Mouse (Mus musculus) kidney, postnatal 0 days (tissue): ENCODE results near the gene 4930548H24Rik. TPM values are rescaled to one million over a fixed set of nuclear protein-coding genes. Genes with fewer than 3 reads are reported as not detected.

ENCODE experiments used
- ATAC-seq: fragments of 200-750 bp; cut with Nextera tagmentation; replicated peaks from 2 replicates; pipeline ENCODE4 v1.8.0; 2017; ENCODE audit warnings: low read depth, moderate number of reproducible peaks, moderate TSS enrichment, moderate library complexity; ENCODE audit not compliant: low FRiP score
- DNase-seq: peaks from one replicate; pipeline ENCODE4 v3.0.0-alpha.2; 2016; ENCODE audit warnings: low spot score
- H3K27ac ChIP-seq: fragments of 300-500 bp; sonication (generic); 2 replicates; pipeline ENCODE4 v1.5.1; 2014; ENCODE audit warnings: mild to moderate bottlenecking
- H3K27me3 ChIP-seq: fragments of 300-500 bp; sonication (generic); 2 replicates; pipeline ENCODE4 v1.6.1; 2014; ENCODE audit warnings: low read length, mixed read lengths; ENCODE audit not compliant: insufficient read depth
- H3K36me3 ChIP-seq: fragments of 300-500 bp; sonication (generic); 2 replicates; pipeline ENCODE4 v1.6.1; 2014; ENCODE audit warnings: low read length, mixed read lengths; ENCODE audit not compliant: insufficient read depth
- H3K4me1 ChIP-seq: fragments of 300-500 bp; sonication (generic); replicated peaks from 2 replicates; pipeline ENCODE4 v1.6.1; 2014; ENCODE audit warnings: antibody characterized with exemption, low read length, mixed read lengths; ENCODE audit not compliant: insufficient read depth
- H3K4me2 ChIP-seq: fragments of 300-500 bp; sonication (generic); 2 replicates; pipeline ENCODE4 v1.6.1; 2014; ENCODE audit warnings: mild to moderate bottlenecking, low read length, moderate library complexity, mixed read lengths
- H3K4me3 ChIP-seq: fragments of 300-500 bp; sonication (generic); replicated peaks from 2 replicates; pipeline ENCODE4 v1.5.1; 2014; ENCODE audit warnings: low read depth, low read length
- H3K9ac ChIP-seq: fragments of 300-500 bp; sonication (generic); 2 replicates; pipeline ENCODE4 v1.6.1; 2014; ENCODE audit warnings: low read depth, low read length
- H3K9me3 ChIP-seq: fragments of 300-500 bp; sonication (generic); replicated peaks from 2 replicates; pipeline ENCODE4 v1.6.1; 2016; ENCODE audit warnings: low read length, inconsistent platforms, mixed read lengths
- CTCF ChIP-seq: IDR thresholded peaks from 2 replicates; pipeline ENCODE4 v1.5.1; 2016; ENCODE audit warnings: antibody characterized with exemption, low read depth, mild to moderate bottlenecking, moderate library complexity
- WGBS: fragments of 180-500 bp; shearing (Covaris S2); extraction: QIAGEN DNeasy Blood & Tissue Kit; methylation state at CpG from one replicate; pipeline ENCODE4 v1.1.7; 2014; 5-methylcytosine and 5-hydroxymethylcytosine counted together
- polyA plus RNA-seq: library from polyadenylated mRNA; unstranded; fragments of >200 nt; fragmentation: Nextera tagmentation; extraction: Ambion mirVana; gene quantifications from 2 replicates; pipeline ENCODE4 v1.2.1, GENCODE M21; 2015

The 4930548H24Rik gene
- polyA plus RNA-seq, 1 experiment from 2014 or later: not detected

DNA sequence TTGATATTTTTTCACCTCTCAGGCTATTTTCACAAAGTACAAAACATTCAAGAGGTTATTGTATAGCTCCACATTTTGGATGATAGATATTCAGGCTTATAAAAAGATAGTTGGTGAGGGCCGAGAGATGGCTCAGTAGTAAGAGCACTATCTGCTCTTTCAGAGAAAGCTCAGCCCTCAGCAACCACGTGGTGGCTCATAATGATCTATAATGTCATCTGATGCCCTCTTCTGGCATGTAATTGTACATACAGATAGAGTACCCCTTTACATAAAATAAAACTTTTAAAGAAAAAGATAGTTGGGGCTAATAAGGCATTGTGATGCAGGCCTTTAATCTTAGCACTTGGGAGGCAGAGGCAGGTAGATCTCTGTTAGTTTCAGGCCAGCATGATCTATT is 43.0 kb downstream of the 4930548H24Rik start:
- Histone ChIP-seq H3K27ac (no peak overlapping the region), H3K36me3 (peaks cover 36% of the 10 kb centered on the region), H3K4me3 (no peak overlapping the region), H3K9ac (no peak overlapping the region), H3K4me2 (no peak overlapping the region), H3K9me3 (no peaks in the 10 kb centered on the region), H3K4me1 (peaks cover 14% of the 10 kb centered on the region), H3K27me3 (no peaks in the 10 kb centered on the region)
- WGBS: 52% methylated on average over 2 of the region's 2 CpGs
- no peak for DNase-seq
- no peak for ATAC-seq
- peak; percentile 15; the same call in 1 of the 2 replicates for TF ChIP-seq CTCF

DNA sequence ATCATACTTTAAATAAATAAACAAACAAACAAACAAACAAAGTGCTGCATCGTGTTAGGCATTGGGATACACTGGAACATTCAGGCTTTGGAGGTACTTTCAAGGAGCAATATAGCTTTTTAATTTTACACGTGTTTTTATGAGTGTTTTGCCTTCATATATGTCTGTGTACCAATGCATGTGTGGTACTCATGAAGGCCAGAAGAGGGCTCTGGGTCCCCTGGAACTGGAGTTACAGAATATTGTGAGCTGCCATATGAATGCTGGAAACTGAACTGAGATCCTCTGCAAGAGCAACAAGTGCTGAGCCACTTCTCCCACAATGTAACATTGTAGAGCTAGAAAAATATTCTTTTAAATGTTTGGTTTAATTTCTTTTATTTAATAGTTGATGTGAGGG is 49.7 kb downstream of the 4930548H24Rik start:
- no peak for DNase-seq
- TF ChIP-seq CTCF: no peak
- no peak overlapping the region for H3K4me3 ChIP-seq
- 87% methylated on average over 2 of the region's 2 CpGs for WGBS
- peaks cover 46% of the 10 kb centered on the region for H3K36me3 ChIP-seq
- no peaks in the 10 kb centered on the region for H3K4me1 ChIP-seq
- no peaks in the 10 kb centered on the region for H3K27me3 ChIP-seq
- H3K27ac ChIP-seq: no peak overlapping the region
- H3K4me2 ChIP-seq: no peak overlapping the region
- no peak for ATAC-seq
- no peaks in the 10 kb centered on the region for H3K9me3 ChIP-seq
- no peak overlapping the region for H3K9ac ChIP-seq

Other genes with a start within 250 kb of the 4930548H24Rik start
- gene Nrbp1, start 244.9 kb upstream of the 4930548H24Rik start, polyA plus RNA-seq: 116 and 123 TPM in 2 replicates
- gene Gm9970, start 244.5 kb upstream of the 4930548H24Rik start, polyA plus RNA-seq: 0.82 and 0.92 TPM in 2 replicates
- gene Krtcap3, start 234.0 kb upstream of the 4930548H24Rik start, polyA plus RNA-seq: 28.0 and 31.9 TPM in 2 replicates
- gene Ift172, start 194.6 kb upstream of the 4930548H24Rik start, polyA plus RNA-seq: 17.4 and 20.5 TPM in 2 replicates
- 26.9 and 27.8 TPM in 2 replicates for gene Fndc4, start 189.7 kb upstream of the 4930548H24Rik start, polyA plus RNA-seq
- 0.09 TPM in 1 of 2 replicates, not detected in the other for gene Gckr, start 188.3 kb upstream of the 4930548H24Rik start, polyA plus RNA-seq
- 26.5 and 31.3 TPM in 2 replicates for gene Zfp512, start 33.3 kb upstream of the 4930548H24Rik start, polyA plus RNA-seq
- 41.2 and 45.5 TPM in 2 replicates for gene Gpn1, start 9.0 kb downstream of the 4930548H24Rik start, polyA plus RNA-seq
- gene Slc4a1ap, start 41.3 kb downstream of the 4930548H24Rik start, polyA plus RNA-seq: 18.6 and 21.7 TPM in 2 replicates
- gene Supt7l, start 42.1 kb downstream of the 4930548H24Rik start, polyA plus RNA-seq: 13.6 and 16.6 TPM in 2 replicates
- gene Mrpl33, start 111.2 kb downstream of the 4930548H24Rik start, polyA plus RNA-seq: 369 and 406 TPM in 2 replicates
- 11.7 and 12.5 TPM in 2 replicates for gene Rbks, start 211.9 kb downstream of the 4930548H24Rik start, polyA plus RNA-seq
- gene Babam2, start 211.9 kb downstream of the 4930548H24Rik start, polyA plus RNA-seq: 82.7 and 90.2 TPM in 2 replicates